Mouse (Mus musculus) R1 (cell line): Measurements from ENCODE around the gene Tmem94.

ENCODE experiments used
- DNase-seq: peaks from one replicate; pipeline ENCODE4 v3.0.0-alpha.2; 2018; ENCODE audit warnings: low read depth, low spot score

The Tmem94 gene

GRCm38 (mm10) chr11:115831518-115831917, 66.3 kb downstream of the Tmem94 start:
- DNase-seq = peak; percentile 81

- no peak for DNase-seq
These were observed 66.8 kb downstream of the Tmem94 start for GRCm38 (mm10) chr11:115832064-115832463.

DNA sequence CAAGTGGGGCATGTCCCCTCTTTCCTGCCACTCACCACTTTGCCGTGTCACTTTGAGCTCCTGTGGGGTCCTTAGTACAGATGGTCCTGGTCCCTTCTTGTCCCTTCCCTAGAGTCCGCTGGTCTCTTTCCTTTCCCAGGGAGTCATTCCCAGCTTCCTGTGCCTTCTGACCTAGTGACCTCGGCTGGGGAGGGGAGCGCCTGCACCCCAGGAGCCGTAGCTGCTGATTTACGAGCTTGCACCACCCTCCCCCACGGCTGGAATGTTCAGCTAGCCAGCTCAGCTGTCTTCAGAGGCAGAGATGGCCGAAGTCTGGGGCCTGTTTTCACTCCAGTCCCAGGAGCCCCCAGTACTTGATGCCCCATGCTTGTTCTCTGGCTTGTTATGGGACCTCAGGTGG, 67.3 kb downstream of the Tmem94 start:
- DNase-seq = peak; percentile 94

DNA sequence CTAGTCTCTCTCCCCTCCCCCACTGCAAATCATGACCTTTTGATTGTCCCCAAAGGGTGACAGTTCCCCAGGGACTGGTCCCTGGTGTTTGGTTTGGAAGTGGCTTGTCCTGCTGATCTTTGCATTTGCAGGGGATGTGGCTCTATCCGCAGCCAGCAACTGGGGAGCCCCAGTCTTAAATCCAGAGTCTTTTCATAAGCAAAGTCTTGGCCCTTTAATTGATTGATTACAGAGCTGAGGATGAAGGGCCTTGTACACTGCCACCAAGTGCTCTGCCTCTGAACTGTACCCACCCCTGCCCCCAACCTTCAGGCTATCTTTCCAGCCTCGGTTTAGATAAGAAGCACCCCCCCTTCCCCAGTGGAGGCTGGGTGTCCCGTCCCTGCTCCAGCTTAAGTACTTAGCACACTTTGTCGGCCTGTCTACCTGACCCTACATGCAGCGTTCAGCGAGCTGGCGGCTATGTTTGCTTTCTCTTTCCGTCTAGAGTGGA, 67.8 kb downstream of the Tmem94 start:
- peak; percentile 81 for DNase-seq

DNA sequence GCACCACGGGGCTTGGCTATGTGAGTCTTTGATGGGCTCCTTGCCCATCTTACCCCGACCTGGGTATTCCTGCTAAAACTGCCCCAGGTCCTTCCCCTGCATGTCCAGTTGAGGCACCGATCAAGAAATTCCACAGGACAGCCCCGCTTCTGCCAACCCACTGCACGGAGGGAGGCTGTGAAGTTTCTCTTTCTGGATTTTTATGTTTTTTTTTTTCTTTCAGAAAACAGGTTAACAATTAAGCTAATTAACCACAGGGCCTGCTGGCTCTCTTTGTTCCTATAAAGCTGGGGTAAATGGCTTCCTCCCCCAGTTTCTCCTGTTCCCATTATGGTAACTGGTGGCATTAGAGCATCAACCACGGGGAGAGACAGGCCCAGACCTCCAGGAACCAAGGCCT, 68.8 kb downstream of the Tmem94 start:
- no peak for DNase-seq

DNA sequence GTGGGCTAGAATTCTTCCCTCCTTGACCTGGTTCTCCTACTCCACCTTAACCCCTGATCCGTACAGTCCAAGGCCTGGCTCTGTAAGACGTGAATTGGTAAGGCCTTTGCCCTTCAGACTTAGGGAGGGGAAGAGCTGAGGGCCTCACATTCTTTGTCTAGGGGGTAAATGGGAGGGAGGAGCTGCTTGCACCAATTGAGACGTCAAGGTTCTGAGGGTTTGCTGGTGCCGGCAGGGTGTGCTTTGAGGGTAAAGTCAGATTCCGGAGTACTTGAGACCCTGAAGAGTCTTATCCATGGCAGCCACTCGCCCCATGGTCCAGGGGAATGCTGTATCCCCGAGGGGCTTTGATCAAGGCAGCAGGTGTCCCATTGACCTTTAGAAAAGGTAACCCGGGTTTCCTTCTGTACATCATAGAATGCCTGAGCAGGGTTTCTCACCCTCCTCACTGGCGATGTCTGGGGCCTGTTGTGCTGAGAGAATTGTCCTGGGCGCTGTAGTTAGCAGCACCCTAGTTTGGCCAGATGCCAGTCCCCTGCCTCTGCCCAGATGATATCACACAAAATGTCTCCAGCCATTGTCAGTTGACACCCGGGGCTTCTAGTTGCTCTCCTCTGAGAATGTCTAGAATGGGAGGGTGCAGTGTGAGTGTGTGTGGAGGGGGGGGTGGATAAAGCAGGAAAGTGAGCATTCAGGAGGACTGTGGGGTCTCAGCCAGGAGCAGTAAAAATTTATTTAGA, 71.6 kb downstream of the Tmem94 start:
- peak; percentile 88 for DNase-seq

DNA sequence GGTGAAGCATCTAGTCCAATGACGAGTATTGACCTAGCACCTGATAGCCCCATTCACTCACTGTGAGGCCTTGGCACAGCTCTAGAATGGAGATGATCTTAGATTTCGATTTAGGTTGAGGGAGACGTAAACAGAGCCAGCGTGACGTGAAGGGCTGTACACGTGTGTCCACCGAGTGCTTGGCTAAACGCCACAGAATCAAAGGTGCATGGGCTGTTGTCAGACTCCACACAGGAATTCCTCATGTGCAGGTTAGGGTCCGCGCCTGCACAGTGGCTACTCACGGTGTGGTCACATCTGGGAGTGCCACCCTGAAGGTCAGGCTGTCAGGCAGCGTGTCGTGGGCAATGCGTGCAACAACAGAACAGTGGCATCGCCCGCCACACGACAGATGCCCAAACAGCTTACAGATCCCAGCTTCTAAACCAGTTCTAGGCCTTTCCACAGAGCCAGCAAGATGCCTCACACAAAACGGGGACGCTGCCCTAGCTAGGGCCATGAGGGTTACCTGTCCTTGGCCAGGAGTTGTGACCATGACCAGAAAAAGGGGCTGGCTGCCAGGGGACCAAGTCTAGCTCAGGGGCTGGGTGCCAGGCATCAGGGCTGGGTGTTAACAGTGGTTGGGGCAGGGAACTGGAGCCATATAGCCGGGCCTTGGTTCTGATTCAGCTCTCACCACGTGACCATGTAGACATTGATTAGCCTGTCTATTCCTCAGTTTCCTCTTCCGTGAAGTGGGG, 72.5 kb downstream of the Tmem94 start:
- DNase-seq = no peak

DNA sequence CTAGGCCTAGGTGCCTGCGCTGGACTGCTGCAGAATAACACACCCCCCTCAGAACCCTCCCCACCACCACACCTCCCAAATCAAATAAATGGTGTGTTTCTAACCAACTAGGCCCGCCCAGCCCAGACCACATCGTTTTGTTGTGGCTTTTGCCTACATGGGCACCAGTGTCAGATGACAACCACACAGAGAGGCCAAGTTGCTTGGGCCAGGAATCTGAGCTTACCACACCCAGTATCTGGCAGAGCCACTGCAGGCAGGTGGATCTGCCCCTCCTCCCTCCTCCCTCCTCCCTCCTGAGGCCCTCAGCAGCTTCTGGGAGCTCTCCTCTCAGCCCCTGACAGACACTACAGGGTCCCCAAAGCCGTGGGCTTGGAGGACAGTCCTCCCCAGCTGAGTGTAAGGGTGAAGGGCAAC, 73.7 kb downstream of the Tmem94 start:
- DNase-seq = peak; percentile 81

GRCm38 (mm10) chr11:115839732-115840131, 74.5 kb downstream of the Tmem94 start:
- peak; percentile 79 for DNase-seq

DNA sequence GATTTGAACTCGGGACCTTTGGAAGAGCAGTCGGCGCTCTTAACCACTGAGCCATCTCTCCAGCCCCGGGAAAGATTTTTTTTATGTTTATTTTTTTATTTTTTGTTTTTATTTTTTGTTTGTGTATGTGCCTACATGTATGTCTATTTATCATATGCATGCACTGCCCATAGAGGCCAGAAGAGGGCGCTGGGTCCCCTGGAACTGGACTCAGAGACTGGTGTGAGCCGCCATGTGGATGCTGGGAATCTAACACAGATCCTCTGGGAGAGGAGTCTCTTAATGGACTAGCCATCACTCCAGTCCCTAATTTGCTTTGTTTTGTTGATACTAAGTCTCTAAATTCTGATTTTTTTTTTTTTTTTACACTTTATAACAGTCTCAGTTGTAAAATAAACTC, 75.8 kb downstream of the Tmem94 start:
- DNase-seq = peak; percentile 92

DNA sequence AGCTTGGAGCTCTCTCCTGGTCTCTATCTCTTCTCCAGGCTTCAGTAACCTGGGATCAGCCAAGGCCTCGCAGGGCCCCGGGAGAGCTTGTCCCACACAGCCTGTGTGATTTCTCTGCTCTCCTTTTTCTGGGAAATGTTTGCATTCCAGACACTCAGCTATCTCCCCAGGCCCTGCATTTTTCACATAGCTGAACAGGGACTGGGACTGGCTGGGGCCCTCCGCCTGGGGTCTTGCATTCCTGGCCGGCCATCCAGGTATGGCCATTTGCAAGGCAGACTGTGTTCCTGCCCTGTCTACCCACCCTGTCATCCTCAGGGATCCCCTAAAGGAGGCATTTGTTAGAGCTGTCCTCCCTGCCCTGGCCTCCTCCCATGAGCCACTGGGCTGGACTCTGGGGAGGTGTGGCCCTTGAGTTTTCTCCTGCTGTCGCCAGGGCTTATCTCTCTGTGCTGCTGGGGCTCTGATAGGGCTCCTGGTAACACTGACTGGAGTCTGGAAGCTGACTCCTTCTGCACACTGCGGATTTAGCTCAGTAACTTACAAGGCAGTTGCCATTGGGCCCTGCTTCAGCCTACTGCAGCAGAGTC, 76.8 kb downstream of the Tmem94 start:
- DNase-seq = peak; percentile 97

DNA sequence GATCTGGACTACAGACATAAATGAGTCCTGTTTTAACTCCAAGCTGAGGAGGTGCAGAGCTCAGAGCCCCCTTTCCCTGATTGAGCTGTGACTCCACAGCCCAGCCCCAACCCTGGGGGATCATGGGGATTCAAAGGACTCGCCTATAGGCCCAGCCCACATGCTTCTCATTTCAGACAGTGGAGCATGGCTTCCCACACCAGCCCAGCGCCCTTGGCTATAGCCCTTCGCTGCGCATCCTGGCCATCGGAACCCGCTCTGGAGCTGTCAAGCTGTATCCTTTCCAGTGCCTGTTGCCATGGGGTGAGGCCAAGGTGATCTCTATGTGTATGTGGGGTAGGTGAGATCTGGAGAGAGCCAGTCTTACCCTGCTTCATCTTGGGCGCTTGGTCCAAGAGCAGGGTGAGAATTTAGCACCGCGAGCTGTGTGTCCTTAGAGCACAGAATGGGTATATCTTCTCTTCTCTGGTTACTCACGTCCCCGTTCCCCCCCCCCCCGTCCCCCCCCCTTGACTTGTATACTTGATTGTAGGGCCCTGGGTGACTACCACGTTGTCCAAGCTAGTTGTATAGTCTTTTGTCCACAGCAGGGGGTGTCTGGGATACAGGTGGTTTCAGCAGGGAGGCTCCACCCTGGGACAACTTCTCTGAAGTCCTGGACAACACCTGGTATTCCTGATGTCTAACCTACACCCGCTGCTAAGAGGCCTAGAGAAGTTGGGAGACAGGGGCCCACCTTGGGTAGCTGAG, 78.1 kb downstream of the Tmem94 start:
- DNase-seq = peak; percentile 68

DNA sequence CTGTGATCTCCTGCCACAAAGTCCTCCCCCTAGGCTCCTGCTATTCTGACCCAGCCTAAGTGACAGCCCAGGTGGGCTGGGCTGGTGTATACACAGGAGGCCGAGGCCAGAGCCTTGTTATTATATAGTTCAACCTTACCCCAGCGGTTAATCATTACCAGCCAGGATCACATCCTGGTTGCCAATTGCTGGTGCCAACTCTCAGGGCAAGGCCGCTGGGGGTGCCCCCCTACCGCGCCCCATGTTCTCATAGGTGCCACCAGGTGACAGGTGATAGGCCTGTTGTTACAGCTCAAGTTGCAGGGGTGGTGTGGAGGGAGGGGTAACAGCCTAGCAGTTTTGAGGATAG, 78.6 kb downstream of the Tmem94 start:
- DNase-seq = no peak

DNA sequence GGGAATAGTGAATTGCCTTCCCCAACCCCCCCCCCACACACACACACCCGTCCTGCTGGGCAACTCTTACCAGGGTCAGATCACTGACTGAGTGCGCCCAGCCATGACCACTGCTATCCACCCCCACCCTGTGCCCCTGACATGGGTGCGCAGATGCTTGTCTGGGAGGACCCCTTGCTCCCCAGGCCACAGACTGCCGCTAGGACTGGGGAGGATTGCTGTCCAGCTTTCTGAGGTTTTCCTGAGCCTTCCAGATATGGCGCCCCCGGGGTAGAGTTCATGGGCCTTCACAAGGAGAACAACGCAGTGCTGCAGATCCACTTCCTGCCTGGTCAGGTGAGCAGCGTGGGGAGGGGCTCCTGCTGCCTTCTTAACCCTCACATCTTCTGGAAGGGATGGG, 79.0 kb downstream of the Tmem94 start:
- no peak for DNase-seq

GRCm38 (mm10) chr11:115845819-115846218, 80.6 kb downstream of the Tmem94 start:
- DNase-seq = peak; percentile 74
